Mouse (Mus musculus): ENCODE measurements around the gene Prr7. TPM values are rescaled to one million over a fixed set of nuclear protein-coding genes. Genes with fewer than 3 reads are reported as not detected.

Prr7 gene
- total RNA-seq, 2 experiments from 2014 or later = 98.9 to 104 TPM

DNA sequence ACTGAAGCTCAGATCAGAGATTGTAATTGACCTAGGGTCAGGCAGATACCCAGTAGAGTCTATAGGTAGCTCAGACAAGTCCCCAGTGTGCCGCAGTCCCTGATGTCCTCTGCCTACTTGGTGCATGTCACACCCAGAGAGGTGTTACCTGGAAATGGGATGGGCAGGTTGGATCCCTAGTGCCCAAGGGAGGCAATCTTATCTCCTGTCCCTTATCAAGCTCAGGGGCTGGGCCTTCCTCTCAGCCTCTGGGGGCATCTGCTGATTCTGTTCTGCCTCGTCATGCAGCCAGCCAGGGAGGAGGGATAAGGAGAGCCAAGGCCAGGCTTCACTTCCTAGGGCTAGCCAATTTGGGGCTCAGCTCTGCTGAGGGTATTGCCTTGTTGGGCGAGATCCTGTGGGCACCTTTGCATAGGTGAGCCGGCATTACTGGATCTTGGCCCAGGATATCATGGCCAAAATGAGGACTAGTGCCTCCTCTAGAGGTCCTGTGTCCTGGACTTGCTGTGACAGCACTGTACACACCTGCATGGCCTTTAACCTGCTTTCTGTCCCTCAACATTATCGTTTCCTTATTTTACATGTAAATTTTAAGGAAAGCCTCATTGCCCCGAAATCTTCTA, 17.5 kb upstream of the Prr7 start:
- DNase-seq (ENCODE audit: low spot score in 2 of 2) = no peak

DNA sequence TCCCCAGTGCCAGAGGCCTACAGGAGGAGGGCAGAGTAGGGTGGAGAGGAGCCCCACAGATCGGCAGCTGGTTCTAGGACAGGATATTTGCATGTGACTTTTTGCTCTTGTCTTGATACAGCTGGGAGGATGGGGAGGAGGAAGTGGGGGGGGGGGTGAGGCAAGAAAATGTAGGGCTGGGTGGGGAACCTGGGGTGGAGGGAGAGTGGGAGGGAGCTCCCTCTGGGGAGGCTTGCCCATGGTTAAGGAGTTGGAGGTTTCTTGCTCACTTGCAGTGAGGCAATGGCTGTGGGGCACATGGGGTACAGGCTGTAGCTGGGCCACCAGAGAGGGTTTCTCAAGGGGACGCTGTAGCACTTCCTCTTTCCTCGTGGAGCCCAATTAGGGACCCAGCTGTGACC, 16.5 kb upstream of the Prr7 start:
- DNase-seq (ENCODE audit: low spot score in 2 of 2) = no peak
- intact Hi-C loops (cut with DNase I) = no loop called here

More for the DNA sequence above, 17.5 kb upstream of the Prr7 start:
- intact Hi-C loops (cut with DNase I) = no loop called here

DNA sequence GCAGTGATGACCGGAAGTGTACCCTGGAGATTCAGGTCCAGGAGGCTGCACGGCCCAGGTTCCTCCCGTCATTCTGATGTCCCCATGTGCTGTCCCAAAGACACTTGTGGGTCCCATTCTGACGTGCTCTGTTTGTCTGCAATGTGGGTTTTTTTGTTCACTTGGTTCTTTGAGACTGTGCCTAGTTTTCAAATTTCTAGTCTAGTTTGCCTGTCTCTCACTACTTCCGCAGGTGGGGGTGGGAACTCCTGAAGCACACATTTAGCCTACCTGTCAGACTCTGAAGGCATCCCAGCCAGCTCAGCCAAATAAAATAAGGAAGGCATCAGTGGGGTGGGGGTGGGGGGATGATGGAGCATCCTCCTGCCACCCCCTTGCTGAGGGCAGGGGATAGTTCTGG, 15.9 kb upstream of the Prr7 start:
- intact Hi-C loops (cut with DNase I) = no loop called here
- DNase-seq (ENCODE audit: low spot score in 2 of 2) = no peak

DNA sequence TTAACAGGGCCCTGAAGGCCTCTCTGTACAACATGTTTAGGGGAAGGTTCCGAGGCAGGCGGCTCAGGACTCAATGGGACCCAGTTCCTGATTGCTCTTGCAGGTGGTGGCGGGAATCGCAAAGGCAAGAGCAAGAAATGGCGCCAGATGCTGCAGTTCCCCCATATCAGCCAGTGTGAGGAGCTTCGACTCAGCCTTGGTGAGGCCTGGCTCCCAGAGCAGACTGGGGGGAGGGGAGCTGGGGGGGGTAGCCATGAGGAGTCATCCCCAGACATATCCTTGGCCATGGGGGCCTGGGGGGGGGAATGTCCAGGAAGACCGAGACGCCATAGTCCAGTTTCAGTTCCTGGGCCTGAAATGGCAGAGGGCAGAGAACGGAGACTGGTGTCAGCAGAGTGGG, 14.9 kb upstream of the Prr7 start:
- intact Hi-C loops (cut with DNase I) = no loop called here
- DNase-seq (ENCODE audit: low spot score in 2 of 2) = no peak

DNA sequence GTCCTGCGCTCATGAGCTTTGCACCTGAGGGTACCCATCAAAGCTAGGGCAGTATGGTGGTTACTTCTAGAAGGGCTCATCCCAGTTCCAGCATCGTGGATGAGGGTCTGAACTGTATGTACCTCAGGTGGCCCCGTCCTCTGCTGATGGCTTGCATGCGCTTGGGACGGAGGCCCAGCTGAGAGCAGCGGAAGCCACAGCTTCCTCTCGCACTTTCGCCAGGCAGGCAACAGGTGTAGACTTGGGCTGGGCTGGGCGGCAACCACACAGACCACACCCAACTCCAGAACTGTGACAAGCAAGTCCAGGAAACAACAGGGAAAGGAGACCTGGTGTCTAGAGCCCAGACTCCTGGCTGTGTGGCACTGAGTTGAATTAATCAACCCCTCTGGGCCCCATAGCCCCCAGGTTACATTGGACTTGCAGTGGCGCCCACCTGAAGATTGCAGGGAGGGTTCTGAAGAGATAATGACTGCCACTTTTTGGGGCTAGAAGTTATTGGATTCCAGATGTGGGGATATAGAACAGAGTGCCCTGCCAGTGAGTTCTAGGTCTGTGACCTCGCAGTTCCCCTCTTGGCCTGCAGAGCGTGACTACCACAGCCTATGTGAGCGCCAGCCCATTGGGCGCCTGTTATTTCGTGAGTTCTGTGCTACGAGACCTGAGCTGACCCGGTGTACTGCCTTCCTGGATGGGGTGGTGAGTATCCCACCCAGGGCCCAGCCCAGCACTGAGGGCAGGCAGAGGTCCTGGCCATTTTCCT, 14.2 kb upstream of the Prr7 start:
- intact Hi-C loops (cut with DNase I) = no loop called here

DNA sequence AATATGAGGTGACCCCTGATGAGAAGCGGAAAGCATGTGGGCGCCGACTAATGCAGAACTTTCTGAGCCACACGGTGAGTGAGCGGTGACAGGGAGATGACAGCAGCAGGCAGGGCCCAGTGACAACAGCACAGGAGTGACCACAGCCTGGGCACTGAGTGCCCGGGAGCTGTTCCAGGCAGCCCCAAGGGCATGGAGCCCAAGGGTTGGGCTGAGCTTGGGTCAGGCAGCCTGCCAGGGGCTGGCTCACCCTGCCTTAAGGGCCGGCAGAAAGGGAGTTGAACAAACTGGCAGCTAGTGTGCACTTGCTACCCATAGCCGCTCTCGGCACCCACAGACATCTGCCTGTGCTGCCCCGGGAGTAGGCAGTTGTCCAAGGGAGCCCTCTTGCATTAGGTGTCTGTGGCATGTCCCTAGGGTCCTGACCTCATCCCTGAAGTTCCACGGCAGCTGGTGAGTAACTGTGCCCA, 13.5 kb upstream of the Prr7 start:
- intact Hi-C loops (cut with DNase I) = no loop called here

More for the DNA sequence above, 14.2 kb upstream of the Prr7 start:
- DNase-seq (ENCODE audit: low spot score in 2 of 2) = no peak

DNA sequence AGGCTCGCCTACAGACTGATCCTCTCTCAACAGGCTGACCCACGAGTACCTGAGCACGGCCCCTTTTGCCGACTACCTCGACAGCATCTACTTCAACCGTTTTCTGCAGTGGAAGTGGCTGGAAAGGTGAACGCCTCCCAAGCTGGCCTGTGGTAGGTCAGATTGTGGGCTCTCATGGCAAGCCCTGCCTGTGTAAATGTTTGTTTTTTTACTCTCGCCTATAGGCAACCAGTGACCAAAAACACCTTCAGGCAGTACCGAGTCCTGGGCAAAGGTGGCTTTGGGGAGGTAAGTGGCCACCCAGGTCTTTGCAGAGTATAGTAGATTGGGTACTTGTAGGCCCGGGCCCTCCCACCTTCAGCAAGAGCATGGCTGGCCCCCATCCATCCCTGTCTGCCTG, 12.8 kb upstream of the Prr7 start:
- DNase-seq (ENCODE audit: low spot score in 2 of 2) = no peak
- intact Hi-C loops (cut with DNase I) = no loop called here

More for the DNA sequence above, 13.5 kb upstream of the Prr7 start:
- peak in 1 of 2 experiments; percentile 51 for DNase-seq (ENCODE audit: low spot score in 2 of 2)

DNA sequence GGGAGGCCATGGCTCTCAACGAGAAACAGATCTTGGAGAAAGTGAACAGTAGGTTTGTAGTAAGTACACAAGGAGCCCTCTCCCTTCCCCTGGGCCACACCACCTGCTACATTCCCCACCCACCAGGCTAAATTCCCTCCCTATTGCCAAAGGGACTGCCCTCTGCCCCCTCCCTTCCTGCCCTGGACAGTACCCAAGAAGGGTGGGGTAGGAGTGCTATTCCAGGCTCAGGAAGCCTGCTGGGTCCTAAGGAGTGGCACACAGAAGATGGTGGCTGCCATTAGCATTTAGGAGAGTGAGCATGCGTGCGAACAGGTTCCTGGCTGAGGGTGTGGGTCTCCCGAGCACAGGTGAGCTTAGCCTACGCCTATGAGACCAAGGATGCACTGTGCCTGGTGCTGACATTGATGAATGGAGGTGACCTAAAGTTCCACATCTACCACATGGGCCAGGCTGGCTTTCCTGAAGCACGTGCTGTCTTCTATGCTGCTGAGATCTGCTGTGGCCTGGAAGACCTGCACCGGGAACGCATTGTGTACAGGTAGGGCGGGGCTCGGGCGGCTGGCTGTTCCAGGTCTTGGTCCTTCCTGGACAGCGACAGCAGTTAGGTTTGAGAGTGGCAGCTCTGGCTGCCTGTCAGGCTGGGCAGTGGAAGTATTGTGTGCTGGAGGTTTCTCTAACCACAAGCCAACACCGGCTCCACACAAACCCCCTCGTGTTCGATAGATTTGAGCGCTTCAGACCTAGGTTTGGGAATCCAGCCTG, 12.1 kb upstream of the Prr7 start:
- intact Hi-C loops (cut with DNase I) = no loop called here
- DNase-seq (ENCODE audit: low spot score in 2 of 2) = no peak

DNA sequence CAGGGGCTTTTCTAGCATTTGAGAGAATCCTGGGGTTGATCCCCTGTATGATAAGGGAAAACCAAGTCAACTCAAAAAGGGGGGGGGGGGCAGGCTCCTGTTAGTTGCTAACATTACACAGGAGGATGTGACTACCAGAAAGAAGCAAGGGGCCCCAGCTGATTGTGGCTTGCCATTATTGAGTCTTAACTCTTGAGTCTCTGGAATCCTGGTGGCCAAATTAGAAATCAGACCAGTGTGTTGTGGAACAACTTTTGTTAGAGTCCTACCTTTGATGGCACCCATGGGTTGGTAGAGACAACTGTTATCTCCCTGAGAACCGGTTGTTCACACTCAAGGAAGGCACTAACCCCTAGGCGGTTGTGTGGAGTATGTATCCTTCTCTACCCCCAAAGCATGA, 1.1 kb upstream of the Prr7 start:
- no peak for DNase-seq (ENCODE audit: low spot score in 2 of 2)
- intact Hi-C loops (cut with DNase I) = no loop called here

DNA sequence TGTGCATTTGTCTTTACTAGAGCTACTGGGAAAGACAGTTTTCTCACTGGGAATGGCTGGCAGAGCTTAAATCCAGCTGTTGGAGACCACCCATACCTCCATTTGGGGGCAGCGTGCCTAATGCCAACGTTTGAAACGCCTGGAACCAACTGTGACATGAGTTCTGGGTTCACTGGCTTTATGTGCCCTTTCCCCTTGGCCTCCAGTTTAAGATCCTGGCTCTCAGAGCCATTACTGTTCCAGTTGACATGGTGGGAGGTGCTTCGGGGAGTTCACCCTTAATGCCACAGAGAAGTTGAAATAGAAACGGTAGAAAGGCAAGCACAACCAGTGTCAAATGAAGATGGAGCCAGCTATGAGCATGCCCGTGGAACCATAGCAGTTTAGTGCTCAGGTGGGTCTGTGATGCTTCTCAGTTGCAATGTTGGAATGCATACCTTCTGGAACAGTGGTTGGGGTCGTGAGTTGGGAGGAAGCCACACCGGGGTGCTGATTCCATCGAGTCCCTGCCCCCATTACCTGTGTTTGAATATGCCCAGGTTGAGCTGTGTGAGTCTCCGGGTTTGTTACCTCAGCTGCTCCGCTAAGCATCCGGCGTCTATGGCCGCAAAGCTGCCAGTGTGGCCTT, 554 bp upstream of the Prr7 start:
- intact Hi-C loops (cut with DNase I) = no loop called here
- DNase-seq (ENCODE audit: low spot score in 2 of 2) = no peak

DNA sequence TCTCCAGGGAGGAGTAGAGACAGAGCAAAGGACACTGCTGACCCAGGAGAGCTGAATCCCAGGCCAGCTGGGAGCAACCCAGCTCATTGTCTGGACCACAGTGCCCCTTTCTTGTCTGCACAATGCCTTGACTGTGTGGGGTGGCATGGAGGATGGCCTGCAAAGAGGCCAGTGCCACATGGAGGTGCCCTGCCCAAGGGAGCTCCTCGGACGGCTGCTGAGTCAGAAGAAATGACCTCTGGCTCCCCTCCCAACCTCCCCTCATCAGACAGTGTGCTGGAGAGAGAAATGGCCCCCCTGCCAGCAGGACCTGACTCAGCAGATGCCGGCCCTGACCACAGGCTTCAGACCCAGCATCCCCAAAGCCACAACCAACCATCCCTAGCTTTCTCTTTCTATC, 1.1 kb downstream of the Prr7 start:
- DNase-seq (ENCODE audit: low spot score in 2 of 2) = no peak
- intact Hi-C loops (cut with DNase I) = no loop called here

DNA sequence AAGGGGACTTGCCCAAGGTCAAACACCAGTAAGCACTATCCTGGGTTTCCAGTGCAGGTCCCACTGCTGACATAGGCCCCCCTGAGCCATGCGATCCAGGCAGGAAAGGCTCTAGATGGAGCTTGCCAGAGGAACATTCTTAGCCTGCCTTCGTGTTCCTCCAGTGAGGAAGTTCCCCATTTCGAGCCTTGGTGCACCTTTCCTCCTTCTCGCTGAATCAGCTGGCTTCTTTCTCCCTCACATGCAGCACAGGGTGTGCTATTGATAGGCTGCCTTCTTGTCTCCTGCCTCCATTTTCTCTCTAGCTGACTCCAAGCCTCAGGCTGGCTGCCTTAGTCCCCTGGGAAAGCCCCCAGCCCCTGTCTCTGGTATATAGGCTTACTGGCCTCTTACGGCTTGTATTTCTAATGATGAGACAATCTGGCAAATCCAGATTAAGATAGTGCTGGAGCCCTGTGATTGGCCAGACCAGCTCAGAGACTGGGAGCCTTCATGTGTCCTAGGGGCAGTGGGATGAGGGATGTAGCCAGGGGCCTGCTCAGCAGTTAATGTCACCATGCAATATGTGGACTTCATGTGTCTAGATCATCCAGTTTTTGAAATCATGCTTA, 1.9 kb downstream of the Prr7 start:
- DNase-seq (ENCODE audit: low spot score in 2 of 2) = no peak
- intact Hi-C loops (cut with DNase I) = no loop called here

DNA sequence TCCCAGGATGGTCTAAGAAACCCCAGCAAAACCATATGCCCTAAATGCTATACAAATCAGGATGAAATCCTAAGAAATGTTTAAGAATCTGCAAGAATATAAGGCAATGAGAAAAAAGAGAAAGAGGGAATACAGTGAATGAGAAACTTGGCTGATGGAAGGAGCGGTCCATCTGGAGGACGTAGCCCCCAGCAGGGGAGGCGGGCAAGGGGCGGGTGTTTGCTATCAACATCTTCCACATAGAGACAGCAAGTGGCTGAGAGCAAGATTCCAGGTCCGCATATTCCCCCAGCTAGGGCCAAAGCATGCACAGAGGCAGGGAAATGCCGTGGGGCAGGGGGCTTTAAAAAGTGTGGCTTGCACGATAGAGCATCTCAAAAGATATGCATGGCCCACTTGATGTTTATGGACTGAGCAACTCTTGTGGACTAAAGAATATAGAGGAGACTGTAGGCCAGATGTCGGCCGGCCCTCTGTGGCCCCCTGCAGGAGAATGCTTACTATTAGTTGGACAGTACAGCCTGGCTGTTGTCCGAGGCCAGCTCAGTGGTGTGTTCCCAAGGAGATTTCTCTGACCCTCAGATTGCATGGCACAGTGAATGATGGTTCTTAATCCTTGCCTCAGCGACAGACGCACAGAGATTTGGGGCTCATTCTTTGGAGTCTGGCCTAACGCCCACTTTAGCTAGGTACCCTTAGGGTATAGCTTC, 4.9 kb downstream of the Prr7 start:
- intact Hi-C loops (cut with DNase I) = no loop called here

DNA sequence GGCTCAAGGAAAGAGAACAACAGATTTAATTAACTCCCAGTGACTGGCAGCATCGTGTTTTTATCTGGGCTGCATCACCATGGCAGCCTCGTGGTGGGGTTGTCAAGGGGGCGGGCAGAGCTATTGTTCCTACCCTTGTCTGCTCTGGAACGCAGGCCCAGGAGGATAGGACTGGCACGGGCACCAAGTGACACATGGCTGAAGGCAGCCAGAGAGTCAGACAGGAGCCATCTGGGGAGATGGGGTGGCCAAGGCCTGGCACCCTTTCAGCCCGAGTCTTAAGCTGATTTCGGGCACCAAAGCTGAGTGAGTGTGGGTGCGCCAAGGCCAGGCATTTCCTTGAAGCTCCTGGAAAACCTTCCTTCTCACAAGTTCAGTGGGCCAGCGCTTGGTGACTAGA, 6.3 kb downstream of the Prr7 start:
- DNase-seq (ENCODE audit: low spot score in 2 of 2) = peak in 1 of 2 experiments; percentile 77
- intact Hi-C loops (cut with DNase I) = loop anchor here (2.0 kb wide), 1 partner anchor 52 kb away; no protein-coding TSS in a partner anchor

More for the DNA sequence above, 4.9 kb downstream of the Prr7 start:
- no peak for DNase-seq (ENCODE audit: low spot score in 2 of 2)

DNA sequence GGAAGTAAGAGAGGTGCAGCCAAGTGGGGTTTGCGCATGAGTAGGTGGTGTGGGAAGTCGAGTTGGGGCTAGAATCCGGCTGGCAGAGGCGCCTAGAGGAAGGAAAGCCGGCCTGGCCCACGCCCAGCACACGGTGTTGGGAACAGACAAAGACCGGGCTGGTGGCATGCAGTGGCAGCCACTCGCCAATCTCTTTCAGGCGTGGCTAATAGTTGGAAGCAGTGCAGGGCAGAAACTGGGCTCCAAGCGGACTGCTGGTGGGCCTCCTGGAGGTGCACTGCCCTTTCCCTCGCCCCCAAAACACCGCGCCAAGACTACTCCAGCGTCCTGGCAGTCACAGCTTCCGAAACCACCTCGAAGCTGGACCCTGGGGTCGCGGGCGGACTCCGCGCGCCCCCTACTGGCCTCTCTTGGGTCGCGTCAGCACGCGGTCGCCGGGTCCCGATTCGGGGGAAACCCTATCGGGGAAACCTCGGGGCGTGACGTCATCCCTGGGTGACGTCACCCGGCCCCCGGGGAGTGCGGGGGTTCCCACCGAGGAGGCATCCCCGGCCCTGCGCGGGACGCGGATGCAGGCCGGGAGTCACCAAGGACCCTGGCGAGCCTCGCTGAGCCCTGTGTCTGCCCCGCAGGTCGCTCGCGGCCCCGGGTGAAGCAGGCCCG, 7.2 kb downstream of the Prr7 start:
- intact Hi-C loops (cut with DNase I) = loop anchor here (2.0 kb wide), 1 partner anchor 52 kb away; no protein-coding TSS in a partner anchor
- peak; percentile 79 to 84 for DNase-seq (ENCODE audit: low spot score in 2 of 2)

DNA sequence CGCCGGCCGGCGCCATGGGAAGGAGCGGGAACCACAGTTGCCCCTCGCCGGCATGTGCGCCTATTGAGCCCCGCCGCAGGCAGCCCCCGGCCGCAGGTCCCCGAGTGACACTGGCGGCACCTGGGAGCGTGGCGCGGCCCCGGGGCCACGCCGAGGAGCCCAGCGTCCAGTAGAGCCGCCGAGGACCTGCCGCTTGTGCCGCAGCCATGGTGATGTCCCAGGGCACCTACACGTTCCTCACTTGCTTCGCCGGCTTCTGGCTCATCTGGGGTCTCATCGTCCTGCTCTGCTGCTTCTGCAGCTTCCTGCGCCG, 7.7 kb downstream of the Prr7 start:
- DNase-seq (ENCODE audit: low spot score in 2 of 2) = no peak
- intact Hi-C loops (cut with DNase I) = loop anchor here (2.0 kb wide), 1 partner anchor 53 kb away; no protein-coding TSS in a partner anchor

DNA sequence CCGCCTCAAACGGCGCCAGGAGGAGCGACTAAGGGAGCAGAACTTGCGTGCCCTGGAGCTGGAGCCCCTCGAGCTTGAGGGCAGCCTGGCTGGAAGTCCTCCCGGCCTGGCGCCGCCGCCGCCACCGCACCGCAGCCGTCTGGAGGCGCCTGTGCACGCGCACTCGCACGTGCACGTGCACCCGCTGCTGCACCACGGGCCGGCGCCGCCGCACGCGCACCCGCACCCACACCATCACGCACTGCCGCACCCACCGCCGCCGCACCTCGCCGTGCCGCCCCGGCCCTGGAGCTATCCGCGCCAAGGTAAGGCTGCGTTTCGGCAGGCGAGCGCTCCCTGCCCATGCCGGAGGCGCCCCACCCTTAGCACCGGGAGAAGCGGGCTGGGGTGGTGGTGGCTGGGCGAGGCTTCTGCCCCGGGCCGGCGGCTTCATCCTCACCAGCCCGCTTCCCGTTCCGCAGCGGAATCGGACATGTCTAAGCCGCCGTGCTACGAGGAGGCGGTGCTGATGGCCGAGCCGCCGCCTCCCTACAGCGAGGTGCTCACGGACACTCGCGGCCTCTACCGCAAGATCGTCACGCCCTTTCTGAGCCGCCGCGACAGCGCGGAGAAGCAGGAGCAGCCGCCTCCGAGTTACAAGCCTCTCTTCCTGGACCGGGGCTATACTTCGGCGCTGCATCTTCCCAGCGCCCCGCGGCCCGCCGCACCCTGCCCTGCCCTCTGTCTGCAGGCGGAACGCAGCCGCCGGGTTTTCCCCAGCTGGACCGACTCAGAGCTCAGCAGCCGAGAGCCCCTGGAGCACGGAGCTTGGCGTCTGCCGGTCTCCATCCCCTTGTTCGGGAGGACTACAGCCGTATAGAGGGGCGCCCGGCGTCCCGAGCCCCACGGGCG, 8.3 kb downstream of the Prr7 start:
- peak; percentile 84 to 85 for DNase-seq (ENCODE audit: low spot score in 2 of 2)

More for the DNA sequence above, 8.3 kb downstream of the Prr7 start:
- intact Hi-C loops (cut with DNase I) = no loop called here
